Mouse (Mus musculus): Measurements from ENCODE around the gene Trmt112.

Trmt112 gene

DNA sequence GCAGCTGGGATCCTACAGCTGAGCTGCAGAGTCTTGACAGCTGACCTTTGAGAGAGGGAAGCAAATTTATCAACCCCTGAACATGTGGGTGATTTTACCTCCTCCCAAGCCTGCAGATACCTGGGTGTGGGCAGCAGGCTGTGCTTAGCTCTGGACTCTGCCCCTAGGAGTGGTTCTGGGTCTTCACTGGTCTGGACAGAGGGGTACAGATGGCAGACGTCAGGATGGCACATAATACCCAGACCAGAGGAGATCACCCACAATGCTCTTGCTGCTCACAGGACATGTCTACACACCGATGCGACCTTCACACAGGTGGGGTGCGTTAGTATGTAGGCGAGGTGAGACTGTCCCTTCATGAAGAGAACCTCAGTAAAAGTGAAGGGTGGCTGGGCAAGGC lies 40.0 kb downstream of the Trmt112 start:
- DNase-seq (ENCODE audit: low spot score): no peak

- no peak for DNase-seq (ENCODE audit: low spot score)
Measured at GRCm38 (mm10) chr19:6949951-6950350, 40.5 kb downstream of the Trmt112 start.

DNA sequence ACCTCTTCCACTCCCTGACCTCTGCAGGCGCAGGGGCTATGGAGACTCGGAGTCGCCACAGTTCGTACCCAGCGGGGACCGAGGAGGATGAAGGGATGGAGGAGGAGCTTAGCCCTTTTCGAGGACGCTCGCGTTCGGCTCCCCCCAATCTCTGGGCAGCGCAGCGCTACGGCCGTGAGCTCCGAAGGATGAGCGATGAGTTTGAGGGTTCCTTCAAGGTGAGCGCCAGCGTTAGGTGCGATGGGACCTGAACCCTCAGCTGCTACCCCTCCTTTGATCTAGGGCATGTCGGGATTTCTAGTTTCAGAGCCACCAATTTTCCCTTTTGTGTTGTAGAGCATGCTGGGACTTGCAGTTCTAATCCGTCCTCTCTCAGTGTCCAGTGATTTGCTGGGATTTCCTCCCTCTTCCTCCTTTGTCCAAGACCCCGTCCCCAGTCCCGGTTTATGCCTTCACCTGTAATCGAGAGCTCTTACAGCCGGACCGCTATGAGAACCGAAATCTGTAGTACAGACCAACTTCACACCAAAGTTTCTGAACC lies 41.2 kb downstream of the Trmt112 start:
- no peak for DNase-seq (ENCODE audit: low spot score)

GRCm38 (mm10) chr19:6951381-6951968 lies 42.0 kb downstream of the Trmt112 start:
- peak; percentile 95 for DNase-seq (ENCODE audit: low spot score)

DNA sequence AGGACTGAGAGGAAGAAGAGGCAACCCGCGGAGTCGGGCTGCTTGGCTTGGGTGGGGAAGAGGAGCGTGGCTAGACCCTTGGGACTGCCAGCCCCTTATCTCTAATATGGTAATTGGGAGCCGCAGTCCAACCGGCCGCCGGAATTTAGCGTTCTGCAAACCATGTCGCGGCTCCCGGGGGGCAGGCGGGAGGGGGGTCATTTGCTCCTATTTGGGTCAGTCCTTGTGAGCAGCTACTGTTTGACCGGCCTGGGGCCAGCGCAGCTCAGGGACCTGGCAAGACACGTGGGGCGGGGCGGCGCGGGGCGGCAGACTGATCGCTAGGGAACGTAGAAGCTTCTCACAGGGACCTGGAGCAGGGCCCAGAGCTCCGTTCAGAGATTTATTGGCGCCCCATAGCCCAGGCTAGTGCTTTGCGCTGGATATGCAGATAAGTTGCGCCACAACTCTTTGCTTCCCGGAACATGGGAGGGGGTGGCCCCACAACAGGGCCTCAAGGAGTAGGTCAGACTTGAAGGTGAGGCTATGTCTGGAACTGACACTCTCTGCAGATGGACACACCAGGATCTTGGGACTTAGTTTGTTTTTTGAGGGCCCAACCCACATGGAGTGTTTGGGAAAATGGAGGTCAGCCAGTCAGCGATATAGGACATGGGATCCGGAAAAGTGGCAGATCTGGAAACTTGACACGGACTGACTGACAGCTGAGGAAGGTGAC lies 42.7 kb downstream of the Trmt112 start:
- DNase-seq (ENCODE audit: low spot score): peak; percentile 85

GRCm38 (mm10) chr19:6952712-6953037 lies 43.2 kb downstream of the Trmt112 start:
- DNase-seq (ENCODE audit: low spot score): peak; percentile 94

DNA sequence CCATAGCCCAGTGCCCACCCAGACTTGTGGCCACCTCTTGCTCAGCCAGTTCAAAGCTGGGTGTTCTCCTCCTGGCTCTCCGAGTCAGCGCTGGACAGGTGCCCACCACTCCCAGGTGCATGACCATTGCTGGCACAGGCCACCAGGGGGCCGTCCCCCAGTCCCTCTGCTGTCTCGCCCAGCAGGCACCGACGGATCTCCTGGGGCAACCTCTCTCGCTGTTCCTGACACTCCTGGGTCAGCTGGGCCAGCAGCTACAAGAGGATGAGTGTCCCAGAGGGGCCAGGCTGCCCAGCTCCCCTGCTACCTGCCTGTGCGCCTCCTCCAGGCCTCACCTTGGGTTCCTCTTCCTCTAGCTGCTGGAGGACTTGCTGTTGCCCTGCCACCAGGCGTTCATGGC lies 44.5 kb downstream of the Trmt112 start:
- DNase-seq (ENCODE audit: low spot score): no peak

GRCm38 (mm10) chr19:6955424-6955823 lies 45.9 kb downstream of the Trmt112 start:
- DNase-seq (ENCODE audit: low spot score): no peak

GRCm38 (mm10) chr19:6956461-6956860 lies 47.0 kb downstream of the Trmt112 start:
- no peak for DNase-seq (ENCODE audit: low spot score)

Measured in ovary, adult 18-20 months (tissue).